Mouse (Mus musculus) CH12.LX (cell line): ENCODE measurements at regions not wholly inside any gene's neighbourhood (a gene's known extent, or its start where the extent isn't known, plus 50 kb on each side); places are given as distances from the start of the nearest gene placed in this dataset.

Experiments used
- CTCF ChIP-seq, 2 experiments: IDR thresholded peaks in 1 of 2; conservative IDR thresholded peaks in 1 of 2; 2 replicates each; pipeline ENCODE4 v1.5.1; 2011 to 2012; ENCODE audit warnings: low read depth in 2 of 2, low read length in 2 of 2, improper control_type of control experiment in 1 of 2, inconsistent platforms in 1 of 2, mild to moderate bottlenecking in 1 of 2, moderate library complexity in 1 of 2
- ELF1 ChIP-seq: IDR thresholded peaks from 2 replicates; pipeline ENCODE4 v1.6.1; 2014; ENCODE audit warnings: low read depth, mild to moderate bottlenecking, inconsistent platforms, low read length, improper control_type of control experiment
- EP300 ChIP-seq: IDR thresholded peaks from 2 replicates; pipeline ENCODE4 v1.6.1; 2011; ENCODE audit warnings: low read length, improper control_type of control experiment
- MAFK ChIP-seq: IDR thresholded peaks from 2 replicates; pipeline ENCODE4 v1.6.1; 2011; ENCODE audit warnings: low read length, improper control_type of control experiment; ENCODE audit not compliant: insufficient replicate concordance
- MAX ChIP-seq: IDR thresholded peaks from 2 replicates; pipeline ENCODE4 v1.6.1; 2011; ENCODE audit warnings: low read length, improper control_type of control experiment
- POLR2A ChIP-seq: IDR thresholded peaks from 2 replicates; pipeline ENCODE4 v1.6.1; 2011; ENCODE audit warnings: low read depth, mild to moderate bottlenecking, improper control_type of control experiment, low read length
- RAD21 ChIP-seq: IDR thresholded peaks from 2 replicates; pipeline ENCODE4 v1.6.1; 2011; ENCODE audit warnings: low read depth, mild to moderate bottlenecking, low read length, improper control_type of control experiment, moderate library complexity
- ZNF384 ChIP-seq: IDR thresholded peaks from 2 replicates; pipeline ENCODE4 v1.6.1; 2012; ENCODE audit warnings: low read depth, low read length, improper control_type of control experiment, inconsistent platforms

DNA sequence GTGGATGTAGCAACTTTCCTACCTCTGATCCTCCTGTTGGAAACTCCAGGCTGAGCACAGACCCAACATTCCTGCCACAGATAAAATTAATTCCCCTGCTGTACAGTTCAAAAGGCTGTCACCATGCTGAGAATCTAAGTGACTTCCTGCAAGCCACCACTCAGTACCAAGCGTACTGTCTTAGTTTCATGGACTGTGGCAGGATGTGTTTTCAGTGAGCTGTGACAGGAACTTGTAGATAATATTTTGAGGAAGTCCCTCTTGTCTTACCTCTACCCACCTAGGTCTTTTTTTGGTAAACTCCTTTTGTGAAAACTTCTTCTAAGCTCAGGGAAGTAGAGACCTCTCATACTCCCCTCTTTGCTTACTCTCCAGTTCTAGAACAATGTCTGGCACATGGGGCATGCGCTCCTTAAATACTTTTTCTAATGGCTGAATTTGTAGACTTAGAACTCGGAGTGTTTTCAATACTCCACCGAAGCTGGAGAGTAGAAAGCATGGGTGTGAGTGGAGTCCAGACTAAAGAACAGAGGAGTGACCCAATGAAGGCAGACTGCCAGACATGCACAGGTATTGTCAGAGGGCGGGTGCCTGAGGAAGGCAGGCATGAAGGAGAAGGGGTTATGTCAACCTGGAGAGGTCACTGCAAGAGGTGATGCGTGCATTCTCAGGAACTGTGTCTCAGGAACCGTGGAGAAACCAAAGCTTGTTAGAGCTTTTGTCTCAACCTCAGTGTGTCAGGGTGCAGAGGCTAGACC lies 53.7 kb upstream of the Atp1b1 start:
- TF ChIP-seq MAX (no peak), POLR2A (no peak), EP300 (no peak), CTCF (conservative IDR thresholded peaks at IDR 0.05 in 1 of 2, IDR thresholded peaks at IDR 0.05 in 1 of 2; ENCODE audit: low read depth in 2 of 2, low read length in 2 of 2) (no peak), RAD21 (no peak), ELF1 (no peak), MAFK (no peak), ZNF384 (no peak)
